Mouse (Mus musculus): ENCODE data around the gene 1600015I10Rik. TPM values are rescaled to one million over a fixed set of nuclear protein-coding genes. Genes with fewer than 3 reads are reported as not detected.
"Not testable (repeated sequence)": the region's sequence is repeated elsewhere in the genome, so short reads cannot be mapped to it uniquely, and the experiment has no call there.

Gene 1600015I10Rik
- polyA plus RNA-seq, 1 experiment from 2014 or later, result 0.10 TPM

GRCm38 (mm10) chr6:48912033-48912432, 17.7 kb upstream of the 1600015I10Rik start:
- no peak overlapping the region for H3K9ac ChIP-seq
- WGBS, result 42% methylated on average over 3 of the region's 3 CpGs
- 0 out of 2 replicates have a peak, but pooled peaks cover 4% of the 10 kb centered on the region for H3K27me3 ChIP-seq (replicated peaks)
- no peaks in the 10 kb centered on the region for H3K9me3 ChIP-seq (replicated peaks)
- H3K4me1 ChIP-seq (replicated peaks), result no peaks in the 10 kb centered on the region
- no peak for ATAC-seq (ENCODE audit: insufficient number of reproducible peaks, low FRiP score)
- H3K27ac ChIP-seq (ENCODE audit: poor library complexity, severe bottlenecking), result no peak overlapping the region
- H3K4me2 ChIP-seq, result no peak overlapping the region
- no peak overlapping the region for H3K4me3 ChIP-seq
- H3K36me3 ChIP-seq, result no peaks in the 10 kb centered on the region

GRCm38 (mm10) chr6:48913587-48913986, 16.1 kb upstream of the 1600015I10Rik start:
- WGBS, result 90% methylated on average over 2 of the region's 2 CpGs

GRCm38 (mm10) chr6:48949596-48949995, 19.9 kb downstream of the 1600015I10Rik start:
- no peaks in the 10 kb centered on the region for H3K4me1 ChIP-seq (replicated peaks)
- 63% methylated on average over 2 of the region's 2 CpGs for WGBS
- no peak for ATAC-seq (ENCODE audit: insufficient number of reproducible peaks, low FRiP score)

More at GRCm38 (mm10) chr6:48913587-48913986, 16.1 kb upstream of the 1600015I10Rik start:
- 0 out of 2 replicates have a peak, but pooled peaks cover 4% of the 10 kb centered on the region for H3K27me3 ChIP-seq (replicated peaks)
- H3K9me3 ChIP-seq (replicated peaks), result no peaks in the 10 kb centered on the region
- H3K4me3 ChIP-seq, result no peak overlapping the region
- H3K4me2 ChIP-seq, result no peak overlapping the region
- no peak overlapping the region for H3K9ac ChIP-seq
- no peak overlapping the region for H3K27ac ChIP-seq (ENCODE audit: poor library complexity, severe bottlenecking)
- no peaks in the 10 kb centered on the region for H3K36me3 ChIP-seq
- ATAC-seq (ENCODE audit: insufficient number of reproducible peaks, low FRiP score), result no peak
- no peaks in the 10 kb centered on the region for H3K4me1 ChIP-seq (replicated peaks)

GRCm38 (mm10) chr6:48950676-48951075, 21.0 kb downstream of the 1600015I10Rik start:
- Histone ChIP-seq H3K9ac (no peak overlapping the region), H3K4me1 (replicated peaks) (no peaks in the 10 kb centered on the region), H3K4me3 (no peak overlapping the region), H3K4me2 (no peak overlapping the region), H3K9me3 (replicated peaks) (no peaks in the 10 kb centered on the region), H3K36me3 (no peaks in the 10 kb centered on the region), H3K27ac (ENCODE audit: poor library complexity, severe bottlenecking) (no peak overlapping the region), H3K27me3 (replicated peaks) (no peaks in the 10 kb centered on the region)
- no peak for ATAC-seq (ENCODE audit: insufficient number of reproducible peaks, low FRiP score)
- WGBS, result 78% methylated on average over 5 of the region's 5 CpGs

More at GRCm38 (mm10) chr6:48949596-48949995, 19.9 kb downstream of the 1600015I10Rik start:
- Histone ChIP-seq H3K4me3 (no peak overlapping the region), H3K27ac (ENCODE audit: poor library complexity, severe bottlenecking) (no peak overlapping the region), H3K9ac (no peak overlapping the region), H3K9me3 (replicated peaks) (no peaks in the 10 kb centered on the region), H3K36me3 (no peaks in the 10 kb centered on the region), H3K27me3 (replicated peaks) (no peaks in the 10 kb centered on the region), H3K4me2 (no peak overlapping the region)

- H3K4me2 ChIP-seq, result no peak overlapping the region
- H3K36me3 ChIP-seq, result no peaks in the 10 kb centered on the region
- no peaks in the 10 kb centered on the region for H3K4me1 ChIP-seq (replicated peaks)
- no peak overlapping the region for H3K4me3 ChIP-seq
- H3K9ac ChIP-seq, result no peak overlapping the region
- no peak overlapping the region for H3K27ac ChIP-seq (ENCODE audit: poor library complexity, severe bottlenecking)
- no peak for ATAC-seq (ENCODE audit: insufficient number of reproducible peaks, low FRiP score)
- WGBS, result 76% methylated on average over 6 of the region's 6 CpGs
- H3K27me3 ChIP-seq (replicated peaks), result no peaks in the 10 kb centered on the region
- no peaks in the 10 kb centered on the region for H3K9me3 ChIP-seq (replicated peaks)
Observed at GRCm38 (mm10) chr6:48951630-48952029, 21.9 kb downstream of the 1600015I10Rik start.

- Histone ChIP-seq H3K4me1 (replicated peaks) (no peaks in the 10 kb centered on the region), H3K36me3 (no peaks in the 10 kb centered on the region), H3K4me2 (no peak overlapping the region), H3K9ac (no peak overlapping the region), H3K4me3 (no peak overlapping the region), H3K9me3 (replicated peaks) (no peaks in the 10 kb centered on the region), H3K27me3 (replicated peaks) (no peaks in the 10 kb centered on the region; the same call in 1 of the 2 replicates), H3K27ac (ENCODE audit: poor library complexity, severe bottlenecking) (no peak overlapping the region)
- 73% methylated on average over 5 of the region's 5 CpGs for WGBS
- ATAC-seq (ENCODE audit: insufficient number of reproducible peaks, low FRiP score), result no peak
Observed at GRCm38 (mm10) chr6:48953220-48953619, 23.5 kb downstream of the 1600015I10Rik start.

GRCm38 (mm10) chr6:48954211-48954610, 24.5 kb downstream of the 1600015I10Rik start:
- H3K9me3 ChIP-seq (replicated peaks), result no peaks in the 10 kb centered on the region
- H3K4me2 ChIP-seq, result no peak overlapping the region
- H3K27ac ChIP-seq (ENCODE audit: poor library complexity, severe bottlenecking), result no peak overlapping the region
- ATAC-seq (ENCODE audit: insufficient number of reproducible peaks, low FRiP score), result no peak
- H3K9ac ChIP-seq, result no peak overlapping the region
- H3K4me3 ChIP-seq, result no peak overlapping the region
- WGBS, result 70% methylated on average over 5 of the region's 5 CpGs
- no peaks in the 10 kb centered on the region for H3K36me3 ChIP-seq
- H3K4me1 ChIP-seq (replicated peaks), result no peaks in the 10 kb centered on the region
- no peaks in the 10 kb centered on the region; the same call in 1 of the 2 replicates for H3K27me3 ChIP-seq (replicated peaks)

- Histone ChIP-seq H3K4me2 (no peak overlapping the region), H3K27me3 (replicated peaks) (no peaks in the 10 kb centered on the region; the same call in 1 of the 2 replicates), H3K9ac (no peak overlapping the region), H3K36me3 (no peaks in the 10 kb centered on the region), H3K27ac (ENCODE audit: poor library complexity, severe bottlenecking) (no peak overlapping the region), H3K4me1 (replicated peaks) (no peaks in the 10 kb centered on the region), H3K9me3 (replicated peaks) (no peaks in the 10 kb centered on the region), H3K4me3 (no peak overlapping the region)
- no peak for ATAC-seq (ENCODE audit: insufficient number of reproducible peaks, low FRiP score)
- WGBS, result 28% methylated on average over 1 of the region's 1 CpGs
Observed at GRCm38 (mm10) chr6:48954946-48955345, 25.3 kb downstream of the 1600015I10Rik start.

- no peaks in the 10 kb centered on the region for H3K4me1 ChIP-seq (replicated peaks)
- no peak overlapping the region for H3K9ac ChIP-seq
- no peak for ATAC-seq (ENCODE audit: insufficient number of reproducible peaks, low FRiP score)
- no peak overlapping the region for H3K4me3 ChIP-seq
- no peak overlapping the region for H3K4me2 ChIP-seq
- H3K27ac ChIP-seq (ENCODE audit: poor library complexity, severe bottlenecking), result no peak overlapping the region
- H3K9me3 ChIP-seq (replicated peaks), result no peaks in the 10 kb centered on the region
- H3K27me3 ChIP-seq (replicated peaks), result no peaks in the 10 kb centered on the region; the same call in 1 of the 2 replicates
- H3K36me3 ChIP-seq, result no peaks in the 10 kb centered on the region
- WGBS, result 69% methylated on average over 4 of the region's 4 CpGs
Observed at GRCm38 (mm10) chr6:48956785-48957184, 27.1 kb downstream of the 1600015I10Rik start.

- 70% methylated on average over 1 of the region's 1 CpGs for WGBS
- no peak overlapping the region for H3K27ac ChIP-seq (ENCODE audit: poor library complexity, severe bottlenecking)
- no peak overlapping the region for H3K4me3 ChIP-seq
- no peaks in the 10 kb centered on the region for H3K36me3 ChIP-seq
- H3K9ac ChIP-seq, result no peak overlapping the region
- no peak for ATAC-seq (ENCODE audit: insufficient number of reproducible peaks, low FRiP score)
- no peak overlapping the region for H3K4me2 ChIP-seq
- no peaks in the 10 kb centered on the region for H3K9me3 ChIP-seq (replicated peaks)
- no peaks in the 10 kb centered on the region for H3K4me1 ChIP-seq (replicated peaks)
- H3K27me3 ChIP-seq (replicated peaks), result no peaks in the 10 kb centered on the region; the same call in 1 of the 2 replicates
Observed at GRCm38 (mm10) chr6:48958053-48958452, 28.4 kb downstream of the 1600015I10Rik start.

GRCm38 (mm10) chr6:48959151-48959550, 29.5 kb downstream of the 1600015I10Rik start:
- H3K4me2 ChIP-seq; H3K9ac ChIP-seq; H3K4me1 ChIP-seq (replicated peaks); ATAC-seq (ENCODE audit: insufficient number of reproducible peaks, low FRiP score); H3K27me3 ChIP-seq (replicated peaks); H3K4me3 ChIP-seq; H3K9me3 ChIP-seq (replicated peaks); H3K27ac ChIP-seq (ENCODE audit: poor library complexity, severe bottlenecking); H3K36me3 ChIP-seq: not testable (repeated sequence)
- WGBS, result 31% methylated on average over 7 of the region's 7 CpGs

GRCm38 (mm10) chr6:48966696-48967095, 37.0 kb downstream of the 1600015I10Rik start:
- H3K9ac ChIP-seq; H3K36me3 ChIP-seq; H3K27me3 ChIP-seq (replicated peaks); H3K4me3 ChIP-seq; ATAC-seq (ENCODE audit: insufficient number of reproducible peaks, low FRiP score); H3K4me1 ChIP-seq (replicated peaks); H3K27ac ChIP-seq (ENCODE audit: poor library complexity, severe bottlenecking); H3K9me3 ChIP-seq (replicated peaks); H3K4me2 ChIP-seq: not testable (repeated sequence)
- 73% methylated on average over 5 of the region's 5 CpGs for WGBS
